Mouse (Mus musculus) neutrophil, adult 5-6 weeks (primary cell): ENCODE results near the gene Lctl. TPM values are rescaled to one million over a fixed set of nuclear protein-coding genes. Genes with fewer than 3 reads are reported as not detected.
"Not testable (repeated sequence)": the region's sequence is repeated elsewhere in the genome, so short reads cannot be mapped to it uniquely, and the experiment has no call there.

ENCODE experiments used
- ATAC-seq: fragments of 151-379, 151-347 bp; 2 replicates; pipeline ENCODE4 v1.8.0; 2017; ENCODE audit warnings: mild to moderate bottlenecking, moderate TSS enrichment; ENCODE audit not compliant: insufficient number of reproducible peaks, poor library complexity, low FRiP score, severe bottlenecking; ENCODE audit errors: extremely low read depth
- total RNA-seq: library from RNA; stranded (forward); fragments of 200-1000 nt; gene quantifications from 2 replicates; pipeline ENCODE4 v1.2.3, GENCODE M21; 2017

The Lctl gene
- total RNA-seq, 1 experiment from 2014 or later, result not detected

DNA sequence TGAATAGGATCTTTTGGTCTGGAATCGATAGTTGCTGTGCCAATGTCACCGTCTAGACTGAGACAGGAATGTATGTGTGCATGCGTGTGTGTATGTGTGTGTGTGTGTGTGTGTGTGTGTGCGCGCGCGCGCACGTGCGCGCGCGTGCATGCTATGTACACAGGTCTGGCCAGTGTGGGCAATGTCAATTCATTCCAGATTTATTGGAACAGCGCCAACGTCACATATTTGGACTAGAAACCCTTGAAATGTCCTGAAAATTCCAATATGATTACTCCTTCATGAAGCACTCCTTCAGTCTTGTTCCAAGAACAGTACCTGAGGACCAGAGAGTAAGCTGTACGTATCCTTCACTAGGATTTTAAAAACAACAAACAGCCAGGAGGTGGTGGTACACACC is 6.4 kb upstream of the Lctl start:
- ATAC-seq, result no peak

DNA sequence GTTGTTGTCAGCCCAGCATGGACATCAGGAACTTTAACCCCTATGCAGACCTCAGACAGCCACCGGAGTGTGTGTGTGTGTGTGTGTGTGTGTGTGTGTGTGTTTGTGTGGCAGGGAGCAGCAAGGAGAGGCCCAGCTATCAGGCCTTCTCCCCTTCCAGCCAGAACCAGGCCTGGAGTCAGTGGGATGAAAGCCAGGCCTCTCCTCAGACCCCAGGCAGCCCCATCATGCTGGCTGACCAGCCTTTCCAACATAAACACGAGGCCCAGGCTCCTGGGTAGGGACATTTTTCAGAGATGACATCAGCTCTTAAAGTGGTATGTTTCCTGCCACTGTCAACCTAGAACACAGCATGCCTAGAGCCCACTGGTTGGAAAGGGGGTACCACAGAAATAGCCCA is 2.3 kb upstream of the Lctl start:
- no peak for ATAC-seq

DNA sequence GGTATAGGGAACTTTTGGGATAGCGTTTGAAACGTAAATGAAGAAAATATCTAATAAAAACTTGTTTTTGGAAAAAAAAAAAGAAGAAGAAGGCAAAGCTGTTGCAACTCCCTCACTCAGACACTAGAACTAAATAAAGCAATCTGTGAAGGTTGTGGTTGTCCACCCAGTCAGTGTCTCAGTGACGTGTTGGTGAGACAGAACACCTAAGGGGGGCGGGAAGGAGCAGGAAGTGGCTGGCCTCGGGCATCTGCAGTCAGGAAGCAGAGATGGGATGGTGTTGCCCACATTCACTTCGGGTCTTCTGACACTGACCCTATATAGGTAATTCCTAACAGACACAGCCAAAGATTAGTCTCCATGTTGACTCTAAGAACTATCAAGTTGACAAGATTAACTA is 1.2 kb upstream of the Lctl start:
- no peak for ATAC-seq

DNA sequence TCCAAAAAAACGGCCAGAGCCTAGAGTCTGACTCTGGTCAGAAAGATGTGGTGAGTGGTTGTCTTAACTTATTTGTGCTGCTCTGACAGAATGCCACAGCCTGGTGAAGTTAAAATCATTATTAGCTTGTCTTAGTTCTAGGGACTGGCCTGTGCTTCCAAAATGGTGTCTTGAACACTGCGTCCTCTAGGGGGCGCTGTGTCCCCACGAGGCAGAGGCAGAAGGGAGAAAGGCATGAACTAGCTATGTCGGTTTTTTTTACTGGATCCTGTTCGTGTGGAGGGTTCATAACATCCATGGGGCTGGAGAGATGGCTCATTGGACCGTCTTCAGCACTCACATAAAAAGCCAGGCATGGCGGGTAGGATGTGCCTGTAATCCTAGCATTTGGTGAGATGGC is 3.0 kb downstream of the Lctl start:
- ATAC-seq, result 0 out of 2 replicates have a peak, but pooled peaks have one; percentile 20

DNA sequence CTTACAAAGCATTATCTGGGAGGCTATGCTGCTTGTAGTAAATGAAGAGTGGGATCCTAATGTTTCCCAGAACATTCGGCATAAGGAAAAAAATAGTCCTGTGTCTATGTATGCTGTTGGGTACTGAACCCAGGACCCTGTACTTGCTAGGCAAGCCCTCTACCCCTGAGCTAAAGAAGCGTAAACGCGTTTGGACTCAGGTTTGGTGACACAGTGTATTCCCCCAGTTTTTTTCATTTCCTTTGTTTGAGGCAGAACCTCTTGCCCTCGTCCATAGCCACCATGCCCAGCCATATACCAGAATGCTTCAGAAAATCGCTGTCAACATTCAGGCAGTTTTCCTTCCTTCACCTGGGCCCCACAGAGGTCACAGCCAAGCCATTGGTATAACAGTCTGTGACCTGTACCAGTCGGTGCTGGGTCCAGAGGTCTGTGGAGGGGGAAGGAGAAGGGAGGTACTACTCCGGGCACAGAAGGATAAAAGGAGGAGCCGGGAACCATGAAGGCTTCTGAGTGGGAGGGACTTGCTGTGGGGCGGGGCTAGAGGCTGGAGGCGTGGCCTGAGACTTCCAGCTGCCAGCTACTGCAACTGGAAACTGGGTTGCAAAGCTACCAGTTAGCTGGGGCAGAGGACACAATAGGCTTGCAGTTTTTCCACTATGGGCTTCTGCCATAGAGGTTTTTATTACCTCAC is 3.8 kb downstream of the Lctl start:
- no peak for ATAC-seq

DNA sequence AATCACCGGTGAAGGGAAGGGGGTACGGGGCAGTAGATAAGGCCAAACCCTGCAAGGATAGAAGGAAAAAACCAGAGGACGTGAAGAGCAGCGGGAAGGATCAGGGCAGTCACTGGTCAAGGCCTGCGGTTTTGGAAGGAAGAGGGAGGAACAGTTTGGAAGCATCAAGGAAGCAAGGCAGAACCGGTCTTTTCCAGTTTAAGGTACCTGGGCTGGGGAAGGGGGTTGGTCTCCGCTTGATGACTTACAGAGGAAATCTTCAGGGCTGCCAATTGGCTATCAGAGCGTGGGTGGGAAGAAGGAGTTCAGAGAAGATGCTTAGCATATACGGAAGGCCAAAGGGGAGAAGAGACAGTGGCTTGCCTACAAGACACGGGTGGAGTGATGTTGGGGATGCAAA is 5.7 kb downstream of the Lctl start:
- ATAC-seq, result no peak

DNA sequence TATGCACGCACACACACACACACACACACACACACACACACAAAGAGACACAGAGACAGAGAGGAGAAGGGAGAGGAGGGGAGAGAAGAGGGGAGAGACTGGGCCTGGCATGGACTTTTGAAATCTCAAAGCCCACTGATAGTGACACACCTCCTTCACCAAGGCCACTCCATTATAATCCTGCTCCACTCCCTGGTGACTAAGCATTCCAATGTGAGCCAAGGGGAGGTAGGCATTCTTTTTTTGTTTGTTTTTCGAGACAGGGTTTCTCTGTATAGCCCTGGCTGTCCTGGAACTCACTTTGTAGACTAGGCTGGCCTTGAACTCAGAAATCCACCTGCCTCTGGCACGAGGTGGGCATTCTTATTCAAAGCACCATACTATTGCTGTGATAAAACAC is 7.9 kb downstream of the Lctl start:
- ATAC-seq, result not testable (repeated sequence)

DNA sequence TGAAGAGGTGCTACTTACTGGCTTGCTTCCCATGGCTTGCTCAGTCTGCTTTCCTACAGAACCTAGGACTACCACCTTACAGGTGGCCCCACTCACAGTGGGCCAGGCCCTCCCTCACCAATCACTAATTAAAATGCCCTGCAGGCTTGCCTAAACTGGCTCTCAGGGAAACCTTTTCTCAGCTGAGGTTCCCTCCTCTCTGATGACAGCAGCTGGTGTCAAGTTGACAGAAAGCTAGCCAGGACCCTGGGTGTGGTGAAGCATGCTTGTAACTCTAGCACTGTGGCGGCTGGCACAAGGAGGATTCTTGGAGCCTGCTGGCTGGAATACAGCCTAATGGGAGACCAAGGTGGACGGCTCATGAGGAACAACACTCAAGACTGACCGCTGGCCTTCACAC is 8.4 kb downstream of the Lctl start:
- ATAC-seq, result no peak

DNA sequence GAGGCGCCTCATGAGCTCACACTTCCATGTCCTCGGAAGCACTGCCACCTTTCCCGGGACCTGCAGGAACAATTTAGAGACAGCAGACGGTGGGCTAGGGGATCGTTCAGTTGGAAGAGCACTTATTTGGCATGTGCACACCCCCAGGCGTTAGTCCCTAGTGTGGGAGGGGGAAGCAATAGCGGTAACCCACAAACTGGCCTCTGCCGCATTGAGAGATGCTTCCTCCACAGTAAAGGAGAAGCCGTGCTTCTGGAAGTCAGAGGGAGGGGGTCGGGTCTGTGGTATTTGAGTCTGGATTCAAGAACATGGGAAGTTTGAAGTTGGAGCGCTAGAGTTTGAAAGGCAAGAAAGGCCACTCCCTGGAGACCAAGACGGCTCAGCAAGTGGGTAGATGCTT is 9.2 kb downstream of the Lctl start:
- no peak for ATAC-seq

DNA sequence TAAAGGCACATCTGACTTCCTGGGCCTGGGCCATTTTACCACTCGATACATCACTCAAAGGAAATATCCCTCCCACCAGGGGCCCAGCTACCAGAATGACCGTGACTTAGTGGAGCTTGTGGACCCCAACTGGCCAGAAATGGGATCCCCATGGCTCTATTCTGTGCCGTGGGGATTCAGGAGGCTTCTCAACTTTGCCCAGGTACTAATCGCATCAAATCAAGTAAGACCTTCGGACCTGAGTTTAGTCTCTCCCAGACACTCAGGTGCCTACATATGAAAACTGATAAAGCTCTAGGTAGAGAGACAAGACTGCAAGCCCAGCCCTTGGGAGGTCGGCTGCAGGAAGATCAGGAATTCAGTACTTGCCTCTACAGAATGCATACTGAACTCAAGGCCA is 14.7 kb downstream of the Lctl start:
- no peak for ATAC-seq

DNA sequence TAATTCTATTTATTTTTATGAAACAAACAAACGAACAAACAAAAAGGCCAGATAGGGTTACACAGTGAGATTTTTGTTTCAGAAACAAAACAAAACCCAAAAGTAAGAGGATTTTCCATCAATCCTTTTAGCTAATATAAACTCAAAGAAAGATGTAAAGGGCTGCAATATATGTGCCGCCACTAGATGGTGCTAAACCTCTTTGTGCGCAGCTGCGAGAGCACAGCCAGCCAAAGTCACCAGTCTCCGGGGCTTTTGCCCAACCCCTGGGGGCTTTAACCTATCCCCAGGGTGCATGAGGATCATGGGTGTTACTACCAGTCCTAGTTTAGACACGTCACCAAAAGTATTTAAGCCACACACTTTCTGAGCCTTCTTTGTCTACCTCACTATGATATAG is 21.9 kb downstream of the Lctl start:
- not testable (repeated sequence) for ATAC-seq

DNA sequence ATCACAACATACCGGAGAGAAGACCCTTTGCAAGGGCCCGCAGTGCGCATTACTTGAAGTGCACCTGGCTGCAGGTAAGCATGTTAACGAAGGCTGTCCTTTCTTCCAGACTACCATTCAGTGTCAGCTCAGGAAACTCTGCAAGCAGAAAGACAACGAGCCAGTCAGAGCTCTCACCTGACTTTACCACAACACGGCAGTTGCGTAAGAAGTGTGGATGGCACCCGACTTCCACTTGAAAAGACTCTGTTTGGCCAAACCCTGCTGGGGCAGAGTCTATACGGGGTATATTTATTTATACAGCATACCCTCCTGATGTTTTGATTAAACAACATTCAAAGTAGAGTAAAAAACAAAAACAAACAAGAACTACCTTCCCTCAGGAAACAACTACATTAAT is 22.9 kb downstream of the Lctl start:
- no peak for ATAC-seq

DNA sequence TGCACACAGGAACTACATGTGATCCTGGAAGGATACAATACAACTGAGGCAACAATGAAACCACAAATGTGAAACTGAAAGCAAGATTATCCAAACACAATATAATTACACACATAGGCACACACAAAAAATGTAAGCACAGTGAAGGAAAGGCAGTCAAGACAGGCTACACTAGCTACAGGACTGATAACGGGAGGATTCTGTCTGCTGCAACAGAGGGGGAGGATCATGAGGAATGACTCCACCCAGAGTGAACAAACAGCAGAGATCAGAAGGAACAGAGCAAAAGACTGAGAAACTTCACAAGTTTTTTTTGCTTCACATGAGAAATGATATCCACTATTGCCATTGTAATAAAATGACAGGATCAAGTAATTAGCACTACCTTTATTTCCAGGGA is 39.7 kb downstream of the Lctl start:
- ATAC-seq, result no peak

DNA sequence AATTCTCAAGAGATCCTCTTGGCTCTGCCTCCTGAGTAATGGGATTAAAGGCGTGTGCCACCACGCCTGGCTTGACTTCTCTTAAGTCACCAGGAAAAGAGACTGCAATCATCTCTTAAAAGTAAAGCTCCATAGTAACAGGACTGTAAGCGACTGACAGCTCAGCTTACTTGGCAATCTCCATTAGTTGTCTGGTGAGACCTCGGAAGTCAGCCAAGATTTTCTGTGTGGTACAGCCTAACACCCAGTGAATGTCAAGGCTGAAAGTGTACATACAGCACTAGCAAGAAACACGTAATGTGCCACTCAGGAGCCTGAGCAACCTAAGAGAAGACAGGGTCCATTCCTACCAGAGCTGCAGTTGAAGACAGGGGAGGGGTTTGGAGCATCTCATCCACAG is 43.5 kb downstream of the Lctl start:
- ATAC-seq, result no peak

DNA sequence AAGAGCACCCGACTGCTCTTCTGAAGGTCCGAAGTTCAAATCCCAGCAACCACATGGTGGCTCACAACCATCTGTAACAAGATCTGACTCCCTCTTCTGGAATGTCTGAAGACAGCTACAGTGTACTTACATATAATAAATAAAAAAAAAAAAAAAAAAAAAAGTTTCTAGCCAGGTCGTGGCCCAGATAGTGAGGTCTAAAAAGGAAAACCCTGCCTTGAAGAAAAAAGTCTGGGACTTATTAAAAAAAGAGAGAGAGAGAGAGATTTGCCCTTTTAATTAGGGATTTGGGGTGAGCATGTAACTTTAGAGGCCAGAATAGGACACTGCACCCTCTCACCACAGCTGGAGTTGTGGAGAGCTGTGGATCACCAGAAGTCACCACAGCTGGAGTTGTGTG is 53.0 kb downstream of the Lctl start:
- ATAC-seq, result not testable (repeated sequence)

DNA sequence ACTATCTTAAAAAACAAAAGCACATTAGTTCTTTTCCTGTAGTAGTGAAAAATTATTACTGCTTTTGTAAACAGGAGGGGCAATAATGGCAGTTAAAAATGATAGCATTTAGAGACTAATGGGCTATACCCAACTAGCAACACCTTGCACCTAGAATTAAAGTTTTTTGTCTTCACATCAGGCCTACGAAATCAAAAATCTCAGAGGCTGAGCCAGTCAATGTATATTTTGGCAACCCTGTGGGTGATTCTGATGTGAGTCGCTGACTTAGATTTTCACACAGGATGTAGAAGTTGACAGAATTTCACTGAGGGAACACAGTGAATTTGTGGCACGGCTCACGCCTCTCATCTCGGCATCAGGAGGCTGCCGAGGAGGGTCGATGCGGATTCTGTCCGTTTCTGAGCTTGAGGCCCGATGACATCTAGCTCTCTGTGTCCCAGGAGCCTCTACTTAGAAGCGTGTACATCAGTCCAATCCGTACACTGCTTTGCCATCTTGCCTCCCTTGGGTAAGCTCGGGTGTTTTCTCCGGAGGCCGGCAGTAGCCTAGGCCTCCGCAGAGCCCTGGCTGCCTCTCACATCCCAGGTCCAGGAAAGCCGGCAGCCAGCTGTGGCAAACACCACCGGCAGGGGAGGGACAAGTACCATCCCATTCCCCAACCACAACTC is 55.3 kb downstream of the Lctl start:
- ATAC-seq, result no peak

DNA sequence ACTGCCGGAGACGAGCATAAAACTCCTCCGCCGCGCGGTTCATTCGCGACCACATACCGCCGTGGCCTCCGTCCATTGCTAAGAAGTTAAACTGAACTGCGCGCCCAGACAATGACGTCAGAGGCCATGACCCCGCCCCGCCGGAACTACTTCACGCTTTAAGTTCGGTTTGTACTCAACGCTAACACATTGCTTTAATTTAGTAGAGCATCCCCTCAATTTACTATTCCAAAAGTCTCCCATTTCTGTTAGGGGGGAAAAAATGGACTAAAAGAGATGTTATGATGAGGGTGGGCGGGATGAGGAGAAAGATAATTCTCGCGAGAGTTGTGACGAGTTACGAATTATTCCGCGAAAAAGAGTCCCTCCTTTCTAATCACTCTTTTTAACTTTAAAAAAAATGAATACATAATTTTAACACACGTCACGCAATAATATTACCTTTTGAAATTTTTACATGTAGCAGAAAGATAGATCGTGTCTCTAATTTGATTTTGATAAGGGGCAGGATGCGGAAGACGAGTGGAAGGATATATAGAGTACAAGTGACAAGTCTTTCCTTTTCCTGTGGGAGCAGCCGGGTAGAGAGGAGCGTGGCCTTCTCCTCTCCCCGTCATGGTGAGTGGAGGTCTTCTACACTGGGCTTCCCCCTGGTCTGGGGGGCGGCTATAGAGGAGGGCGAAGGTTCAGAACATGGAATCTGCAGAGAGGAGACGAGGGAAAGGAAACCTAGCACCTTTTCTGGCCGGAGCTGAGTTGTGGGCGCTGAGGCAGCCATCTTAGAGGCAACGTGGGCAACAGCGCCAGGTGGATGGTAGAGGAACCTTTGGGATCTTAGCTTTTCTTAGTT is 56.1 kb downstream of the Lctl start, which contains the start of the genes Zwilch and Rpl4:
TSS of gene Zwilch (minus strand) at position 289 of the 850 bp plus-strand sequence.
TSS of gene Rpl4 (plus strand) at position 560 of the 850 bp plus-strand sequence.
- peak; percentile 80 for ATAC-seq

DNA sequence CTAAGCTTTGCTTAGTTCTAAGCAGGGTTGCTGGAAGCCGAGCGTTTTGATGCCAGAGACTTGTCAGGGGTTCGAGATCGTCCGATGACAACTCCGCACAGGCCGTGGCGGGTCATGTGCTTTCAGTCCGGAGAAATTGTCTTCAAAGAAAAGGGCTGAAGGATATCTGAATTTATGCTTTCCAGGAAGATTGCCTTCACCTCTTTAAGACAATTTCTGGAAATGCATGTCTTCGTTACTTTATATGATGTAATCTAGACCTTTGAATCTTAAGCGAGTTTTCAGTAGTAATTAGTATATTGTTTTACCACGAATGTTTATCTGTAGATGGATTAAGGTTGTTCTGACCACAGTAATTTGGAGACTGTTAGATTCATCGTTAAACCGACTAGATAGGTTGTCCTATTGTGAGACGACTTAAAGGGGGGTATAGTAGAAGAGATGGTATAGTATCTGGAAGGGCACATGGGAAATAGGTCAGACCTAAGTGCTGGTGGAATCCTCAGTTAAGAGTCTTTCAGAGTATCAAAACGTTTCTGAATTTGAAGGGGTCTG is 56.8 kb downstream of the Lctl start:
- ATAC-seq, result no peak

DNA sequence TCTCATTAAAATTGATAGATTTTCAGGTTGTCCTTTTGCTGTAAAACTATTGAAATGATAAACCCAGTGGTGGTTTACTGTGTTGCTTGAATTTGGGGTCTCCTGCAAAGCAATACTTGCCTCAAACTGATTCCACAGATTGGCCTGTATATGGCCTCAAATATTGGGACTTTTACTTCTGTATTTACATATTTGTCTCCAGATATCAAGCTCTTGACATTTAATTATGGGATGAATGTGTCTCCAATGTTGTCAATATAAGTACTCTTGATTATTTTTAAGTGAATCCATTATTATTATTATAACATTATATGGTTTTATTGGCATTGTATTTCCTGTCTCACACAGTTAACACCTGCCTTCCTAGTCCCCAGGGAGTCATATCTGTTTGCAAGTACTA is 57.4 kb downstream of the Lctl start:
- no peak for ATAC-seq
